Mouse (Mus musculus) E14TG2a.4 (cell line): ENCODE results near the gene Tbc1d16.

Experiments used
- H3K27me3 ChIP-seq: 2 replicates; pipeline ENCODE4 v1.6.1; 2014; ENCODE audit warnings: low read length, control low read depth; ENCODE audit not compliant: insufficient read depth
- H3K36me3 ChIP-seq: 2 replicates; pipeline ENCODE4 v1.6.1; 2014; ENCODE audit warnings: low read length, control low read depth; ENCODE audit not compliant: insufficient read depth
- H3K4me1 ChIP-seq: replicated peaks from 2 replicates; pipeline ENCODE4 v1.6.1; 2014; ENCODE audit warnings: low read depth, low read length, control low read depth
- H3K4me3 ChIP-seq: replicated peaks from 2 replicates; pipeline ENCODE4 v1.5.1; 2014; ENCODE audit warnings: mild to moderate bottlenecking, low read length
- H3K9me3 ChIP-seq: 2 replicates; pipeline ENCODE4 v1.6.1; 2014; ENCODE audit warnings: low read length, control low read depth
- CTCF ChIP-seq: conservative IDR thresholded peaks from 2 replicates; pipeline ENCODE4 v1.5.1; 2014; ENCODE audit warnings: low read length
- NANOG ChIP-seq: IDR thresholded peaks from 2 replicates; pipeline ENCODE4 v1.6.1; 2014; ENCODE audit warnings: borderline replicate concordance, low read length, mixed read lengths
- POU5F1 ChIP-seq: IDR thresholded peaks from 2 replicates; pipeline ENCODE4 v1.6.1; 2014; ENCODE audit warnings: low read length, borderline replicate concordance

Gene Tbc1d16

GRCm38 (mm10) chr11:119224926-119225325, 3.4 kb downstream of the Tbc1d16 start:
- Histone ChIP-seq H3K27me3 (peaks cover 83% of the 10 kb centered on the region), H3K4me1 (peaks cover 70% of the 10 kb centered on the region), H3K4me3 (no peak overlapping the region), H3K36me3 (no peaks in the 10 kb centered on the region), H3K9me3 (peaks cover 5% of the 10 kb centered on the region; the same call in 1 of the 2 replicates)
- no peak for TF ChIP-seq CTCF
- TF ChIP-seq POU5F1 = no peak
- no peak for TF ChIP-seq NANOG

- peaks cover 5% of the 10 kb centered on the region; the same call in 1 of the 2 replicates for H3K9me3 ChIP-seq
- H3K36me3 ChIP-seq = no peaks in the 10 kb centered on the region
- peaks cover 71% of the 10 kb centered on the region for H3K4me1 ChIP-seq
- H3K4me3 ChIP-seq = no peak overlapping the region
- peaks cover 82% of the 10 kb centered on the region for H3K27me3 ChIP-seq
- TF ChIP-seq POU5F1 = no peak
- TF ChIP-seq NANOG = no peak
- TF ChIP-seq CTCF = no peak
Observed at GRCm38 (mm10) chr11:119223124-119223890, 5.0 kb downstream of the Tbc1d16 start.

- no peak overlapping the region for H3K4me3 ChIP-seq
- peaks cover 9% of the 10 kb centered on the region for H3K36me3 ChIP-seq
- H3K4me1 ChIP-seq = peaks cover 65% of the 10 kb centered on the region
- peaks cover 83% of the 10 kb centered on the region for H3K27me3 ChIP-seq
- peaks cover 5% of the 10 kb centered on the region; the same call in 1 of the 2 replicates for H3K9me3 ChIP-seq
- TF ChIP-seq NANOG (no peak), POU5F1 (no peak), CTCF (no peak)
Observed at GRCm38 (mm10) chr11:119221812-119222510, 6.3 kb downstream of the Tbc1d16 start.

- TF ChIP-seq CTCF (no peak), POU5F1 (no peak), NANOG (0 out of 2 replicates have a peak, but pooled peaks have one; percentile 20)
- H3K4me3 ChIP-seq = 0 out of 2 replicates have a peak overlapping the region, but pooled peaks have one; percentile 23
- peaks cover 5% of the 10 kb centered on the region; the same call in 1 of the 2 replicates for H3K9me3 ChIP-seq
- peaks cover 83% of the 10 kb centered on the region for H3K27me3 ChIP-seq
- H3K36me3 ChIP-seq = peaks cover 9% of the 10 kb centered on the region
- peaks cover 67% of the 10 kb centered on the region for H3K4me1 ChIP-seq
Observed at GRCm38 (mm10) chr11:119219816-119220465, 8.4 kb downstream of the Tbc1d16 start.

- peaks cover 9% of the 10 kb centered on the region for H3K36me3 ChIP-seq
- H3K9me3 ChIP-seq = peaks cover 2% of the 10 kb centered on the region; the same call in 1 of the 2 replicates
- TF ChIP-seq CTCF = no peak
- TF ChIP-seq POU5F1 = no peak
- TF ChIP-seq NANOG = no peak
Observed at GRCm38 (mm10) chr11:119217861-119218260, 10.4 kb downstream of the Tbc1d16 start.

GRCm38 (mm10) chr11:119215905-119216507, 12.3 kb downstream of the Tbc1d16 start:
- H3K36me3 ChIP-seq = peaks cover 9% of the 10 kb centered on the region
- peaks cover 76% of the 10 kb centered on the region for H3K4me1 ChIP-seq
- H3K9me3 ChIP-seq = no peaks in the 10 kb centered on the region
- peak overlapping the region; percentile 27; the same call in 1 of the 2 replicates for H3K4me3 ChIP-seq
- H3K27me3 ChIP-seq = peaks cover 61% of the 10 kb centered on the region
- TF ChIP-seq CTCF = no peak
- TF ChIP-seq POU5F1 = no peak
- no peak for TF ChIP-seq NANOG

More at GRCm38 (mm10) chr11:119217861-119218260, 10.4 kb downstream of the Tbc1d16 start:
- no peak overlapping the region for H3K4me3 ChIP-seq
- peaks cover 74% of the 10 kb centered on the region for H3K4me1 ChIP-seq
- peaks cover 71% of the 10 kb centered on the region for H3K27me3 ChIP-seq

GRCm38 (mm10) chr11:119215038-119215904, 13.0 kb downstream of the Tbc1d16 start:
- H3K36me3 ChIP-seq = peaks cover 9% of the 10 kb centered on the region
- peaks cover 60% of the 10 kb centered on the region for H3K27me3 ChIP-seq
- no peak for TF ChIP-seq CTCF
- TF ChIP-seq NANOG = no peak
- H3K4me3 ChIP-seq = peak overlapping the region; percentile 27; the same call in 1 of the 2 replicates
- peaks cover 76% of the 10 kb centered on the region for H3K4me1 ChIP-seq
- no peaks in the 10 kb centered on the region for H3K9me3 ChIP-seq
